Mouse (Mus musculus) layer of hippocampus, adult 2 months (tissue): ENCODE data around the gene Vmn1r127. TPM values are rescaled to one million over a fixed set of nuclear protein-coding genes. Genes with fewer than 3 reads are reported as not detected.
"Not testable (repeated sequence)": the region's sequence is repeated elsewhere in the genome, so short reads cannot be mapped to it uniquely, and the experiment has no call there.

ENCODE experiments used
- DNase-seq, 2 experiments: peaks; one replicate each; pipeline ENCODE4 v3.0.0; 2022; ENCODE audit warnings: low spot score in 2 of 2
- H3K27ac ChIP-seq: fragments of 200-600 bp; 2 replicates; pipeline ENCODE4 v1.8.1; 2022
- H3K4me3 ChIP-seq: fragments of 200-600 bp; 2 replicates; pipeline ENCODE4 v1.8.1; 2022; ENCODE audit warnings: mild to moderate bottlenecking
- long read RNA-seq, 2 experiments: library from polyadenylated mRNA; stranded (forward); transcript quantifications; one replicate each; pipeline ENCODE4 v2.0.0; 2021; ENCODE audit warnings: borderline mapping rate in 2 of 2
- total RNA-seq, 2 experiments: library from RNA; stranded (reverse); gene quantifications; 2 replicates each; pipeline ENCODE4 v1.2.3; 2021

Vmn1r127 gene
- total RNA-seq, result not detected
- long read RNA-seq, experiment 1, result 0 reads
- long read RNA-seq, experiment 2, result 0 reads

- not testable (repeated sequence) for H3K4me3 ChIP-seq, DNase-seq, H3K27ac ChIP-seq
Observed at GRCm38 (mm10) chr7:21319761-21320160, at the start of gene Vmn1r127. Gene Vmn1r127, minus strand, starts transcription at chr7:21319861.

GRCm38 (mm10) chr7:21361191-21361590 lies 41.5 kb upstream of the Vmn1r127 start, which contains the start of gene Vmn1r129:
Gene Vmn1r129, minus strand, starts transcription at chr7:21361291.
- not testable (repeated sequence) for H3K4me3 ChIP-seq, H3K27ac ChIP-seq, DNase-seq

- DNase-seq, H3K4me3 ChIP-seq, H3K27ac ChIP-seq: not testable (repeated sequence)
Observed at GRCm38 (mm10) chr7:21349073-21349472, 29.4 kb upstream of the Vmn1r127 start, which contains the start of gene Vmn1r128. Gene Vmn1r128, plus strand, starts transcription at chr7:21349373.

GRCm38 (mm10) chr7:21301367-21301766 lies 18.3 kb downstream of the Vmn1r127 start, which contains the start of gene Vmn1r126:
Gene Vmn1r126, minus strand, starts transcription at chr7:21301467.
- H3K4me3 ChIP-seq, H3K27ac ChIP-seq, DNase-seq: not testable (repeated sequence)

GRCm38 (mm10) chr7:21271879-21272278 lies 47.8 kb downstream of the Vmn1r127 start, which contains the start of gene Vmn1r125:
Gene Vmn1r125, plus strand, starts transcription at chr7:21272179.
- not testable (repeated sequence) for H3K4me3 ChIP-seq, H3K27ac ChIP-seq, DNase-seq

Other genes starting within 250 kb of the Vmn1r127 start
- not detected for gene Vmn1r121, start 221.3 kb downstream of the Vmn1r127 start, total RNA-seq
- not detected for gene Vmn1r122, start 185.7 kb downstream of the Vmn1r127 start, total RNA-seq
- not detected for gene Vmn1r123, start 157.7 kb downstream of the Vmn1r127 start, total RNA-seq
- gene Gm5157, start 129.4 kb downstream of the Vmn1r127 start, total RNA-seq, result not detected
- gene Vmn1r124, start 59.2 kb downstream of the Vmn1r127 start, total RNA-seq, result not detected
- gene Vmn1r125, start 47.7 kb downstream of the Vmn1r127 start, total RNA-seq, result not detected
- gene Vmn1r126, start 18.4 kb downstream of the Vmn1r127 start, total RNA-seq, result not detected
- not detected for gene Vmn1r128, start 29.5 kb upstream of the Vmn1r127 start, total RNA-seq
- gene Vmn1r129, start 41.4 kb upstream of the Vmn1r127 start, total RNA-seq, result not detected
- gene Gm6882, start 112.9 kb upstream of the Vmn1r127 start, total RNA-seq, result not detected
- gene Vmn1r130, start 191.9 kb upstream of the Vmn1r127 start, total RNA-seq, result not detected
- not detected for gene Vmn1r131, start 226.2 kb upstream of the Vmn1r127 start, total RNA-seq